Mouse (Mus musculus) CH12.LX (cell line): ENCODE results near the gene Hist1h4h.

ENCODE experiments used
- CTCF ChIP-seq, 2 experiments: IDR thresholded peaks in 1 of 2; conservative IDR thresholded peaks in 1 of 2; 2 replicates each; pipeline ENCODE4 v1.5.1; 2011 to 2012; ENCODE audit warnings: low read depth in 2 of 2, low read length in 2 of 2, improper control_type of control experiment in 1 of 2, inconsistent platforms in 1 of 2, mild to moderate bottlenecking in 1 of 2, moderate library complexity in 1 of 2
- E2F4 ChIP-seq: IDR thresholded peaks from 2 replicates; pipeline ENCODE4 v1.6.1; 2011; ENCODE audit warnings: low read depth, low read length, improper control_type of control experiment; ENCODE audit not compliant: insufficient replicate concordance
- ELF1 ChIP-seq: IDR thresholded peaks from 2 replicates; pipeline ENCODE4 v1.6.1; 2014; ENCODE audit warnings: low read depth, mild to moderate bottlenecking, inconsistent platforms, low read length, improper control_type of control experiment
- EP300 ChIP-seq: IDR thresholded peaks from 2 replicates; pipeline ENCODE4 v1.6.1; 2011; ENCODE audit warnings: low read length, improper control_type of control experiment
- ETS1 ChIP-seq: conservative IDR thresholded peaks from 2 replicates; pipeline ENCODE4 v1.6.1; 2012; ENCODE audit warnings: low read depth, mild to moderate bottlenecking, inconsistent platforms, low read length, improper control_type of control experiment, moderate library complexity
- NRF1 ChIP-seq: IDR thresholded peaks from 2 replicates; pipeline ENCODE4 v1.6.1; 2014; ENCODE audit warnings: low read depth, mild to moderate bottlenecking, inconsistent platforms, low read length, improper control_type of control experiment, moderate library complexity
- POLR2A ChIP-seq: IDR thresholded peaks from 2 replicates; pipeline ENCODE4 v1.6.1; 2011; ENCODE audit warnings: low read depth, mild to moderate bottlenecking, improper control_type of control experiment, low read length
- SMC3 ChIP-seq: IDR thresholded peaks from 2 replicates; pipeline ENCODE4 v1.6.1; 2011; ENCODE audit warnings: low read depth, low read length, improper control_type of control experiment
- USF2 ChIP-seq: conservative IDR thresholded peaks from 2 replicates; pipeline ENCODE4 v1.6.1; 2011; ENCODE audit warnings: low read depth, low read length, improper control_type of control experiment

DNA sequence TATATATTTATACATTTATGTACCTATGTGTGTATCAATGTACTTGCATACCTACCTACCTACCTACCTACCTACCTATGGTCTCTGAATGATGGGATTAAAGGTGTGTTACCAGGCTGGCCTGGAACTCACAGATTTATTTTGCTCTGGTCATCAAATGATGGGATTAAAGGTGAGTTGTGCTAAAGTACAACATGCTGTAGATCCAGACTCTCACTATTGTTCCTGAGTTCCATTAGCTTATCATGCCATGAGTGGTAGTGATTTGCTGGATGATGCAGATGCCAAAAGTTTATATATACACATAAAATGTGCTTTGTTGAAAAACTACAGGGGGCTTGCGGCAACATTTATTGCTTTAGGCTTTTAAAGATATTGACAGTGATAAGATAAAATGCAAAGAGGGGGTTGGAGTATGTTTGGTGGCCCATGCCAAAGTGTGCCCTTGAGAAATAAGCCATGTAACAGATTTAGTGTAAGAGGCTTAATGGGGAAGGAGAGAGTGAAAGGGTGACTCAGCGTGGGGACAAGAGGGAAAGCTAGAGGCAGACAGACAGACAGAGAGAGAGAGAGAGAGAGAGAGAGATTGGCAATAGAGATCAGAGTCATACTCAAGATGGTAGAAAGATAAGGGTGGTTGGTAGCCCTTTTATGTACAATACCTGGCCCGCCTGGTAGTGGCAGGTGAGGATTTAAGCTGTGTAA is 6.3 kb downstream of the Hist1h4h start:
- no peak for TF ChIP-seq E2F4
- TF ChIP-seq POLR2A, result no peak
- no peak for TF ChIP-seq USF2
- TF ChIP-seq SMC3, result no peak
- no peak for TF ChIP-seq CTCF (conservative IDR thresholded peaks at IDR 0.05 in 1 of 2, IDR thresholded peaks at IDR 0.05 in 1 of 2; ENCODE audit: low read depth in 2 of 2, low read length in 2 of 2)
- TF ChIP-seq EP300, result no peak
- no peak for TF ChIP-seq ETS1
- no peak for TF ChIP-seq ELF1
- no peak for TF ChIP-seq NRF1
